8 mouse cellular contexts compared by ENCODE assay signal in the genomic region with DNA sequence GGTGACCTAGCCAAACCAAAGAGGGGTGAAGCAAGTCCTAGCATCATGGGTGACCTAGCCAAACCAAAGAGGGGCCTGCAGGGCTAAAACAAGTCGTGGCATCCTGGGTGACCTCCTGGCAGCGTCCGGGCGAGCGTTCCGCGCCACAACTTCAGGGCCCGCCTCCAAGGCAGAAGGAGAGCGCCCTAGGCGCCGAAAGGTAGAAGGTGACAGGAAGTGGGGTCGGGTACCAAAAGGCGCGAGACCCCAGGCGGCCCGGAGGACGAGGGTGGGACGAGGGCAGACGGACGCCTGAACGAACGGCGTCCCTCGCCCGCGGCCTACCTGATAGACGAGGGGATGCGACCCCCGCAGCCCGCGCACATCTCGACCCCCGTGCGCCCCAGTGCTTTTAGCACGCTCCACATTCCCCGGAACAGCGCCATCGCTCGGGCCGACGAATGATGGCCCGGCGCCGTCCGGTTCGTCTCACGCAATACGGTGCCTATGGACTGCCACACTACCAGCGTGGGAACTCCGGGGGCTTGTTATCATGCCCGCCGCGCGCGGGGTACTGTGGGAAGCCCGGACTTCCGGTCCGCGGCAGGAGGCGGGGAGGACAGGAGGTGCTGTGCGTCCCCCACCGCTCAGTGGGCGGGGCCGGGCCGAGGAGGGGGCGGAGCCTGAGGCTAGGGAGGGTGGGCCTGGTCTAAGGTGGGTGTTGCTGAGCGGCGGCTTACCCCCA. TPM values are rescaled to one million over a fixed set of nuclear protein-coding genes. Genes with fewer than 3 reads are reported as not detected.
DNase-seq lines count a peak whose midpoint lies in the region; ATAC-seq and TF ChIP-seq lines count a peak whose summit lies in the region.

No protein-coding gene starts in this region.

- peaks cover 3 to 11% of the 10 kb centered on the region in 2 experiments for H3K4me1 ChIP-seq in MEL (ENCODE audit: control insufficient read depth in 1 of 2, insufficient read depth in 2 of 2, low read length in 2 of 2)
- no peaks in the 10 kb centered on the region for H3K4me1 ChIP-seq in cerebellum, adult 2 months (ENCODE audit: control insufficient read depth, insufficient read depth, low read length)
- peaks cover 21% of the 10 kb centered on the region for H3K4me1 ChIP-seq in hindbrain, embryonic 10.5 days (replicated peaks)
- H3K4me1 ChIP-seq in lung, postnatal 0 days (ENCODE audit: insufficient read depth, low read depth, low read length): 0 out of 2 replicates have a peak, but pooled peaks cover 4% of the 10 kb centered on the region

- peak; percentile 99 for ATAC-seq in lung, postnatal 0 days

- no peaks in the 10 kb centered on the region for H3K27me3 ChIP-seq in MEL (ENCODE audit: control insufficient read depth in 1 of 2, insufficient read depth in 2 of 2, low read length in 2 of 2)
- no peaks in the 10 kb centered on the region for H3K27me3 ChIP-seq in cerebellum, adult 2 months (ENCODE audit: control insufficient read depth, insufficient read depth, low read length)
- no peaks in the 10 kb centered on the region for H3K27me3 ChIP-seq in hindbrain, embryonic 10.5 days (ENCODE audit: insufficient read depth, poor library complexity, severe bottlenecking)
- no peaks in the 10 kb centered on the region for H3K27me3 ChIP-seq in lung, postnatal 0 days (replicated peaks; ENCODE audit: insufficient read depth, low read length)

- peaks cover 18% of the 10 kb centered on the region for H3K79me2 ChIP-seq in MEL (ENCODE audit: control insufficient read depth, insufficient read depth, low read length, poor library complexity)

- peak; percentile 87 to 89 for TF ChIP-seq POLR2A in MEL (IDR thresholded peaks at IDR 0.05; ENCODE audit: control insufficient read depth in 1 of 2, insufficient read depth in 1 of 2, low read depth in 1 of 2, low read length in 2 of 2, poor library complexity in 1 of 2)
- TF ChIP-seq POLR2A in cerebellum, adult 2 months (IDR thresholded peaks at IDR 0.05; ENCODE audit: borderline replicate concordance, insufficient read depth, low read length): peak; percentile 74; the same call in 1 of the 2 replicates

- no peaks in the 10 kb centered on the region for H3K9me3 ChIP-seq in MEL (replicated peaks; ENCODE audit: insufficient read depth, low read length)
- H3K9me3 ChIP-seq in hindbrain, embryonic 10.5 days: no peaks in the 10 kb centered on the region
- H3K9me3 ChIP-seq in lung, postnatal 0 days (ENCODE audit: low read length): no peaks in the 10 kb centered on the region

- DNase-seq in MEL (ENCODE audit: low read depth, low spot score): peak; percentile 97
- DNase-seq in cerebellum, adult 2 months: peak; percentile 96
- peak; percentile 94 for DNase-seq in forelimb bud, embryonic 11.5 days (ENCODE audit: low read depth, low spot score)
- peak; percentile 97 for DNase-seq in hindbrain, embryonic 10.5 days (ENCODE audit: low spot score)
- DNase-seq in layer of hippocampus, adult 9-11 months: peak; percentile 96
- DNase-seq in lung, postnatal 0 days (ENCODE audit: low spot score): peak; percentile 96
- DNase-seq in ovary, postnatal 14 days (ENCODE audit: low spot score): peak; percentile 95
- DNase-seq in thymus, postnatal 14 days: peak; percentile 99

- H3K9ac ChIP-seq in MEL (ENCODE audit: control insufficient read depth, low read depth, low read length, poor library complexity, severe bottlenecking): peak overlapping the region; percentile 91
- H3K9ac ChIP-seq in lung, postnatal 0 days (replicated peaks; ENCODE audit: low read depth): peak overlapping the region; percentile 83

- peak overlapping the region; percentile 83 for H3K27ac ChIP-seq in MEL (ENCODE audit: control insufficient read depth, low read depth, low read length)
- peak overlapping the region; percentile 70 for H3K27ac ChIP-seq in cerebellum, adult 2 months (ENCODE audit: insufficient read depth, low read length)
- peak overlapping the region; percentile 93 for H3K27ac ChIP-seq in hindbrain, embryonic 10.5 days
- H3K27ac ChIP-seq in lung, postnatal 0 days (ENCODE audit: low read length): peak overlapping the region; percentile 65; the same call in 1 of the 2 replicates

- H3K36me3 ChIP-seq in MEL (ENCODE audit: control insufficient read depth in 1 of 2, insufficient read depth in 2 of 2, low read length in 2 of 2): peaks cover 14 to 22% of the 10 kb centered on the region in 2 experiments
- H3K36me3 ChIP-seq in hindbrain, embryonic 10.5 days: peaks cover 28% of the 10 kb centered on the region
- H3K36me3 ChIP-seq in lung, postnatal 0 days (ENCODE audit: insufficient read depth, low read length): no peaks in the 10 kb centered on the region

- TF ChIP-seq EP300 in MEL (IDR thresholded peaks at IDR 0.05; ENCODE audit: low read depth in 1 of 2, low read length in 2 of 2): no peak
- TF ChIP-seq EP300 in lung, postnatal 0 days (IDR thresholded peaks at IDR 0.05): no peak

- TF ChIP-seq RAD21 in MEL (IDR thresholded peaks at IDR 0.05; ENCODE audit: low read depth, low read length): no peak

- H3K4me3 ChIP-seq in MEL (ENCODE audit: control insufficient read depth in 1 of 2, insufficient read depth in 1 of 2, low read depth in 2 of 2, low read length in 2 of 2): peak overlapping the region; percentile 86 to 98
- H3K4me3 ChIP-seq in cerebellum, adult 2 months (replicated peaks; ENCODE audit: insufficient read depth, low read depth, low read length): peak overlapping the region; percentile 90
- H3K4me3 ChIP-seq in hindbrain, embryonic 10.5 days: peak overlapping the region; percentile 93
- peak overlapping the region; percentile 86 for H3K4me3 ChIP-seq in lung, postnatal 0 days (ENCODE audit: low read depth, low read length)

- under 1% methylated on average over 68 of the region's 68 CpGs for WGBS in cerebellum, adult 2 months
- 1% methylated on average over 68 of the region's 68 CpGs for WGBS in hindbrain, embryonic 10.5 days
- under 1% methylated on average over 46 of the region's 68 CpGs for WGBS in lung, postnatal 0 days

- TF ChIP-seq CTCF in MEL (IDR thresholded peaks at IDR 0.05 in 2 of 3, conservative IDR thresholded peaks at IDR 0.05 in 1 of 3; ENCODE audit: control insufficient read depth in 1 of 3, insufficient read depth in 1 of 3, low read depth in 2 of 3, low read length in 3 of 3, poor library complexity in 1 of 3, severe bottlenecking in 1 of 3): 0 out of 6 replicates have a peak, but pooled peaks of 1 of the 3 experiments have one; percentile 11
- no peak for TF ChIP-seq CTCF in cerebellum, adult 2 months (IDR thresholded peaks at IDR 0.05; ENCODE audit: borderline replicate concordance, insufficient read depth, low read depth, low read length)
- peak; percentile 52 for TF ChIP-seq CTCF in lung, postnatal 0 days (IDR thresholded peaks at IDR 0.05)

- H3K4me2 ChIP-seq in lung, postnatal 0 days (replicated peaks; ENCODE audit: low read depth, low read length): peak overlapping the region; percentile 88

TF ChIP-seq in MEL, 35 proteins besides CTCF, POLR2A, EP300 and RAD21 (continues in another document):
- TF ChIP-seq MAZ (IDR thresholded peaks at IDR 0.05; ENCODE audit: low read depth, low read length): peak; percentile 90; the same call in 1 of the 2 replicates
- no peak for TF ChIP-seq GABPA (IDR thresholded peaks at IDR 0.05; ENCODE audit: low read depth, low read length)
- no peak for TF ChIP-seq NRF1 (IDR thresholded peaks at IDR 0.05; ENCODE audit: insufficient read depth, low read depth, low read length, poor library complexity, severe bottlenecking)
- 0 out of 2 replicates have a peak, but pooled peaks have one; percentile 53 for TF ChIP-seq TBP (IDR thresholded peaks at IDR 0.05; ENCODE audit: low read depth, low read length)
- TF ChIP-seq CHD1 (IDR thresholded peaks at IDR 0.05; ENCODE audit: low read depth, low read length): no peak
- peak; percentile 54 for TF ChIP-seq TCF12 (IDR thresholded peaks at IDR 0.05; ENCODE audit: low read depth, low read length)
- no peak for TF ChIP-seq BHLHE40 (IDR thresholded peaks at IDR 0.05; ENCODE audit: borderline replicate concordance, low read depth, low read length)
- TF ChIP-seq USF1 (IDR thresholded peaks at IDR 0.05; ENCODE audit: low read depth, low read length): no peak
- no peak; the same call in 1 of the 2 replicates for TF ChIP-seq E2F4 (IDR thresholded peaks at IDR 0.05; ENCODE audit: borderline replicate concordance, low read depth, low read length)
- TF ChIP-seq GATA1 (IDR thresholded peaks at IDR 0.05; ENCODE audit: low read depth, low read length): peak; percentile 33; the same call in 1 of the 2 replicates
- TF ChIP-seq MYB (IDR thresholded peaks at IDR 0.05; ENCODE audit: low read depth, low read length): no peak
- no peak; the same call in 1 of the 2 replicates for TF ChIP-seq CHD2 (IDR thresholded peaks at IDR 0.05; ENCODE audit: low read length)
- TF ChIP-seq ZNF384 (IDR thresholded peaks at IDR 0.05; ENCODE audit: low read depth, low read length): no peak
- peak; percentile 89 for TF ChIP-seq SIN3A (IDR thresholded peaks at IDR 0.05; ENCODE audit: low read length)
- 0 out of 2 replicates have a peak, but pooled peaks have one; percentile 4 for TF ChIP-seq ETS1 (IDR thresholded peaks at IDR 0.05; ENCODE audit: low read depth, low read length)
- no peak for TF ChIP-seq ZKSCAN1 (IDR thresholded peaks at IDR 0.05; ENCODE audit: low read depth, low read length)
- TF ChIP-seq TAL1 (IDR thresholded peaks at IDR 0.05; ENCODE audit: low read length): no peak
- peak; percentile 87 for TF ChIP-seq ELF1 (IDR thresholded peaks at IDR 0.05; ENCODE audit: low read depth, low read length)
- no peak; the same call in none of the 2 replicates for TF ChIP-seq MYC (IDR thresholded peaks at IDR 0.05; ENCODE audit: low read depth, low read length)
- peak; percentile 74 for TF ChIP-seq POLR2AphosphoS2 (IDR thresholded peaks at IDR 0.05; ENCODE audit: low read length)
- peak; percentile 88 for TF ChIP-seq HCFC1 (IDR thresholded peaks at IDR 0.05; ENCODE audit: low read depth, low read length)

RNA-seq across cellular contexts. Expression of gene Tfam, which starts 0.4 kb away (rescaled TPM):
- total RNA-seq in MEL (2012; rRNA removed): 73.7 and 76.4 TPM in 2 replicates
- 10 to 100 TPM; 55.9 to 97.8 TPM for polyA plus RNA-seq in MEL (2012; ENCODE audit: insufficient read depth in 1 of 2, insufficient read length in 2 of 2, low read depth in 1 of 2, low replicate concordance in 2 of 2, missing spikeins in 1 of 2)
- polyA plus RNA-seq in cerebellum, adult 2 months (2012; rRNA removed): 23.0 and 27.2 TPM in 2 replicates
- 66.9 and 78.3 TPM in 2 replicates for polyA plus RNA-seq in hindbrain, embryonic 10.5 days (2016; fragmentation: Nextera tagmentation; extraction: Ambion mirVana)
- polyA plus RNA-seq in lung, postnatal 0 days (2015; fragmentation: Nextera tagmentation; extraction: Ambion mirVana): 26.6 and 29.4 TPM in 2 replicates

RNA-seq across cellular contexts. Expression of gene Ube2d1, which starts 47.4 kb away (rescaled TPM):
- 2.4 and 2.9 TPM in 2 replicates for total RNA-seq in MEL (2012; rRNA removed)
- 10 to 100 TPM in 1 of 2 experiments, not detected in 1; 16.5 TPM for polyA plus RNA-seq in MEL (2012; ENCODE audit: insufficient read depth in 1 of 2, insufficient read length in 2 of 2, low read depth in 1 of 2, low replicate concordance in 2 of 2, missing spikeins in 1 of 2)
- polyA plus RNA-seq in cerebellum, adult 2 months (2012; rRNA removed): 123 and 127 TPM in 2 replicates
- 115 and 147 TPM in 2 replicates for polyA plus RNA-seq in hindbrain, embryonic 10.5 days (2016; fragmentation: Nextera tagmentation; extraction: Ambion mirVana)
- 31.9 and 33.6 TPM in 2 replicates for polyA plus RNA-seq in lung, postnatal 0 days (2015; fragmentation: Nextera tagmentation; extraction: Ambion mirVana)

Comparison
In these comparisons a context has a peak if more than half of its experiments do, and no peak if none do; other contexts are left out.
1. Peak in every context shown above with its lines: DNase-seq, ATAC-seq, H3K4me3 ChIP-seq and H3K27ac ChIP-seq.